In genomic region chr8:71485142-71486135, GRCm38 (mm10) we compare ENCODE assay signal across 8 mouse cellular contexts. TPM values are rescaled to one million over a fixed set of nuclear protein-coding genes. Genes with fewer than 3 reads are reported as not detected.
DNase-seq lines count a peak whose midpoint lies in the region; ATAC-seq lines count a peak whose summit lies in the region.

Gene Ano8, minus strand, starts transcription at chr8:71485963.

- H3K4me1 ChIP-seq in limb, embryonic 12.5 days (replicated peaks), result peaks cover 28% of the 10 kb centered on the region
- H3K4me1 ChIP-seq in midbrain, embryonic 13.5 days (replicated peaks), result peaks cover 74% of the 10 kb centered on the region

- H3K4me2 ChIP-seq in limb, embryonic 12.5 days, result peak within 1 kb of the TSS; percentile 84
- H3K4me2 ChIP-seq in midbrain, embryonic 13.5 days (replicated peaks), result peak within 1 kb of the TSS; percentile 79

- H3K9ac ChIP-seq in limb, embryonic 12.5 days (replicated peaks), result peak within 1 kb of the TSS; percentile 90
- peak within 1 kb of the TSS; percentile 99 for H3K9ac ChIP-seq in midbrain, embryonic 13.5 days (replicated peaks)

- peak; percentile 46 for ATAC-seq in limb, embryonic 12.5 days (ENCODE audit: insufficient number of reproducible peaks, insufficient read depth, low FRiP score, low TSS enrichment, low read depth)
- ATAC-seq in midbrain, embryonic 13.5 days, result peak; percentile 80

- 0 out of 2 replicates have a peak, but pooled peaks cover 3% of the 10 kb centered on the region for H3K27me3 ChIP-seq in limb, embryonic 12.5 days
- H3K27me3 ChIP-seq in midbrain, embryonic 13.5 days, result 0 out of 2 replicates have a peak, but pooled peaks cover 3% of the 10 kb centered on the region

- WGBS in limb, embryonic 12.5 days, result 7% methylated on average over 47 of the region's 58 CpGs
- WGBS in midbrain, embryonic 13.5 days, result 5% methylated on average over 55 of the region's 58 CpGs

- H3K9me3 ChIP-seq in limb, embryonic 12.5 days, result no peaks in the 10 kb centered on the region
- H3K9me3 ChIP-seq in midbrain, embryonic 13.5 days, result no peaks in the 10 kb centered on the region

- H3K27ac ChIP-seq in limb, embryonic 12.5 days, result peak within 1 kb of the TSS; percentile 81
- H3K27ac ChIP-seq in midbrain, embryonic 13.5 days, result peak within 1 kb of the TSS; percentile 92

- peak within 1 kb of the TSS; percentile 83 for H3K4me3 ChIP-seq in limb, embryonic 12.5 days (replicated peaks)
- peak within 1 kb of the TSS; percentile 90 for H3K4me3 ChIP-seq in midbrain, embryonic 13.5 days (replicated peaks)

- DNase-seq in layer of hippocampus, adult 11-12 months (ENCODE audit: low spot score), result peak; percentile 86
- DNase-seq in layer of hippocampus, adult 9-10 months (ENCODE audit: low spot score), result no peak
- DNase-seq in embryo, embryonic 9.5 days (ENCODE audit: extremely low spot score), result peak; percentile 87
- peak; percentile 89 to 91 for DNase-seq in heart, adult 18-20 months
- peak; percentile 84 for DNase-seq in kidney, adult 18-20 months
- peak; percentile 59 for DNase-seq in spleen, adult 12 weeks (ENCODE audit: low spot score)

- H3K36me3 ChIP-seq in limb, embryonic 12.5 days, result peaks cover 45% of the 10 kb centered on the region
- peaks cover 42% of the 10 kb centered on the region for H3K36me3 ChIP-seq in midbrain, embryonic 13.5 days

RNA-seq across cellular contexts. Expression of gene Ano8, which starts in this region (rescaled TPM):
- total RNA-seq in heart, adult 18-20 months (2021), result 10 to 100 TPM; 16.6 to 16.9 TPM
- 6.8 and 6.9 TPM in 2 replicates for polyA plus RNA-seq in limb, embryonic 12.5 days (2016; fragmentation: Nextera tagmentation; extraction: Ambion mirVana)
- polyA plus RNA-seq in midbrain, embryonic 13.5 days (2015; fragmentation: Nextera tagmentation; extraction: Ambion mirVana), result 5.3 and 9.3 TPM in 2 replicates
